Mouse (Mus musculus) midbrain, embryonic 11.5 days (tissue): ENCODE data around the gene Gzmg. TPM values are rescaled to one million over a fixed set of nuclear protein-coding genes. Genes with fewer than 3 reads are reported as not detected.
A peak's percentile ranks its signal among the peaks of the same experiment; 100 is the strongest.
"Not testable (repeated sequence)": the region's sequence is repeated elsewhere in the genome, so short reads cannot be mapped to it uniquely, and the experiment has no call there.

Experiments
- ATAC-seq: fragments of 200-750 bp; cut with Nextera tagmentation; 2 replicates; pipeline ENCODE4 v1.8.0; 2017; ENCODE audit warnings: moderate TSS enrichment, moderate library complexity; ENCODE audit not compliant: low FRiP score
- DNase-seq: peaks from one replicate; pipeline ENCODE4 v3.0.0; 2015; ENCODE audit warnings: low spot score; ENCODE audit errors: missing footprints
- H3K27ac ChIP-seq: fragments of 300-500 bp; sonication (generic); 2 replicates; pipeline ENCODE4 v1.5.1; 2014; ENCODE audit warnings: low read depth, low read length
- H3K27me3 ChIP-seq: fragments of 300-500 bp; sonication (generic); 2 replicates; pipeline ENCODE4 v1.6.1; 2014; ENCODE audit warnings: mild to moderate bottlenecking, low read length, moderate library complexity, mixed read lengths; ENCODE audit not compliant: control insufficient read depth, insufficient read depth
- H3K36me3 ChIP-seq: fragments of 300-500 bp; sonication (generic); 2 replicates; pipeline ENCODE4 v1.6.1; 2014; ENCODE audit warnings: mild to moderate bottlenecking, low read length, moderate library complexity, mixed read lengths; ENCODE audit not compliant: control insufficient read depth, insufficient read depth
- H3K4me1 ChIP-seq: fragments of 300-500 bp; sonication (generic); 2 replicates; pipeline ENCODE4 v1.6.1; 2014; ENCODE audit warnings: low read length; ENCODE audit not compliant: control insufficient read depth, insufficient read depth
- H3K4me2 ChIP-seq: fragments of 300-500 bp; sonication (generic); 2 replicates; pipeline ENCODE4 v1.6.1; 2014; ENCODE audit warnings: mild to moderate bottlenecking, moderate library complexity
- H3K4me3 ChIP-seq: fragments of 300-500 bp; sonication (generic); 2 replicates; pipeline ENCODE4 v1.5.1; 2014; ENCODE audit warnings: low read depth, low read length
- H3K9ac ChIP-seq: fragments of 300-500 bp; sonication (generic); 2 replicates; pipeline ENCODE4 v1.6.1; 2014; ENCODE audit warnings: low read length
- H3K9me3 ChIP-seq: fragments of 300-500 bp; sonication (generic); 2 replicates; pipeline ENCODE4 v1.6.1; 2016; ENCODE audit warnings: low read length; ENCODE audit not compliant: control insufficient read depth
- WGBS: fragments of 180-500 bp; shearing (Covaris S2); extraction: QIAGEN DNeasy Blood & Tissue Kit; methylation state at CpG from one replicate; pipeline ENCODE4 v1.1.7; 2014; 5-methylcytosine and 5-hydroxymethylcytosine counted together
- polyA plus RNA-seq: library from polyadenylated mRNA; unstranded; fragments of >200 nt; fragmentation: Nextera tagmentation; extraction: Ambion mirVana; gene quantifications from 2 replicates; pipeline ENCODE4 v1.2.1, GENCODE M21; 2014

The Gzmg gene
- polyA plus RNA-seq = not detected in 2 replicates

GRCm38 (mm10) chr14:56159479-56159878, at the start of gene Gzmg:
TSS of gene Gzmg (minus strand) at chr14:56159579.
- H3K4me2 ChIP-seq, H3K4me1 ChIP-seq, DNase-seq, H3K36me3 ChIP-seq, H3K27me3 ChIP-seq, H3K9me3 ChIP-seq, ATAC-seq, H3K9ac ChIP-seq, H3K4me3 ChIP-seq, H3K27ac ChIP-seq: not testable (repeated sequence)
- 87% methylated on average over 2 of the region's 2 CpGs for WGBS

DNA sequence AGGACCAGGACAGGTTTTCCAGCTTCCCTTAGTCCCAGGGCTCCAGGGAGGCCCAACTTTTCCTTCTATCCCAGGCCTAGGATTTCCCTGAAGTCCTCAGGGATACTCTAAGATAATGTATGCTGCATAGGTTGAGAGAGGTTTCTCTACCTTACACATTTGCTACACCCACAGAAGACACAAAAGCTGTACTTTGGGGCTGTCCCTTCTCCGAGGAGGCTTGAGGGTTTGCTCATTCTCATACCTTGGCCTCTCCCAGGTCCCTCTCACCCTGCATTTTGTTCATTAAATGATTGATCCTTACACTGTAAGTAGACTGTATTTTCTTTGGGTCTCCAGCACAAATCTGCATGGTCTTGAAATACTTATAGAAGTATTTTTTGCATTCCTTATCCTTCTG, 46.2 kb upstream of the Gzmg start:
- H3K27ac ChIP-seq = no peak overlapping the region
- ATAC-seq (no peak), DNase-seq (no peak)
- H3K4me1 ChIP-seq = no peaks in the 10 kb centered on the region
- H3K36me3 ChIP-seq = no peaks in the 10 kb centered on the region
- H3K4me3 ChIP-seq = no peak overlapping the region
- H3K27me3 ChIP-seq = no peaks in the 10 kb centered on the region
- no peak overlapping the region for H3K9ac ChIP-seq
- no peaks in the 10 kb centered on the region for H3K9me3 ChIP-seq
- WGBS = 84% methylated on average over 1 of the region's 1 CpGs
- no peak overlapping the region for H3K4me2 ChIP-seq

DNA sequence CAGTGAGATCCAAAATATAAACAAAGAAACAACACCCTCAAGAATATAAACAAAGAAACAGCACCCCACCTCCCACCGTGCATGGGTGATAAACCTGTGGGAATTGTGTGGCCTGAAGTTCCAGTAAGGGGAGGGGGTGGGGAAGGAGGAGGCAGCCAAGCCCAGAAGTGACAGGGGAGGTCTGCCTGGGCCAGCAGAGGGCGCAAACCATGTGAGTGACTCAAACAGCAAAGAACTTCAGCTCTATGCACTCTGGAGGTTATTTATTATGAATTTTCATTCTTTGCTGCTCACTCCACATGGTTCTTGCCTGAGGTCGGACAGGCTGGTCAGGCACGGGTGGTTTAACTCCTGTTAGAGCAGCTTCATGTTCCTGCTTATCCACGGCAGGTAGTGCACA, 45.6 kb upstream of the Gzmg start:
- H3K9me3 ChIP-seq, H3K4me2 ChIP-seq, H3K27me3 ChIP-seq, H3K4me3 ChIP-seq, ATAC-seq, H3K27ac ChIP-seq, H3K36me3 ChIP-seq, H3K9ac ChIP-seq, H3K4me1 ChIP-seq: not testable (repeated sequence)
- WGBS = 32% methylated on average over 5 of the region's 5 CpGs
- peak; percentile 91 for DNase-seq

- Histone ChIP-seq H3K4me3 (no peak overlapping the region), H3K4me1 (no peaks in the 10 kb centered on the region), H3K36me3 (no peaks in the 10 kb centered on the region), H3K4me2 (no peak overlapping the region), H3K27me3 (no peaks in the 10 kb centered on the region), H3K9me3 (no peaks in the 10 kb centered on the region), H3K9ac (no peak overlapping the region), H3K27ac (no peak overlapping the region)
- ATAC-seq = no peak
- peak; percentile 94 for DNase-seq
- 23% methylated on average over 2 of the region's 2 CpGs for WGBS
Measured at GRCm38 (mm10) chr14:56203975-56204374, 44.6 kb upstream of the Gzmg start.

DNA sequence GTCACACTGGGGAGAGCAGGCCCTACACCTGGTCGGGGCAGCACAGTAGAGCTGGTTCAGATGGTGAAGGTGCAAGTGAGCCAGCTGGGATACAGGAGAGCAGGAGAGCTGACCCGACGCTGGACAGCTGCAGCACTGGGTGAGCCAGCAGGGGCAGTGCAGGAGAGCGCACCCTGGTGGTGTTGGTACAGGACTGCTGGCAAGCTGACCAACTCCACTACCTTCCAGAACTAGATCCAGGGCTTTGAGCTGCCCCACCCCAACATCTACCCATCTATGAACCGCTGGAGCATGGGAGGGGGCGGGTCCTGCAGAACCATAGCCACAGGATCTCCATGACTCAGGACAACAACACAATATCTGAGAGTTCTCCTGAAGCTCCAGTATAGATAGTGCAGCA, 27.6 kb upstream of the Gzmg start:
- H3K9ac ChIP-seq = no peak overlapping the region
- H3K27me3 ChIP-seq = no peaks in the 10 kb centered on the region
- no peak for ATAC-seq
- H3K9me3 ChIP-seq = no peaks in the 10 kb centered on the region
- H3K36me3 ChIP-seq = no peaks in the 10 kb centered on the region
- H3K4me1 ChIP-seq = no peaks in the 10 kb centered on the region
- DNase-seq = no peak
- no peak overlapping the region for H3K27ac ChIP-seq
- H3K4me2 ChIP-seq = no peak overlapping the region
- WGBS = 59% methylated on average over 6 of the region's 6 CpGs
- no peak overlapping the region for H3K4me3 ChIP-seq

DNA sequence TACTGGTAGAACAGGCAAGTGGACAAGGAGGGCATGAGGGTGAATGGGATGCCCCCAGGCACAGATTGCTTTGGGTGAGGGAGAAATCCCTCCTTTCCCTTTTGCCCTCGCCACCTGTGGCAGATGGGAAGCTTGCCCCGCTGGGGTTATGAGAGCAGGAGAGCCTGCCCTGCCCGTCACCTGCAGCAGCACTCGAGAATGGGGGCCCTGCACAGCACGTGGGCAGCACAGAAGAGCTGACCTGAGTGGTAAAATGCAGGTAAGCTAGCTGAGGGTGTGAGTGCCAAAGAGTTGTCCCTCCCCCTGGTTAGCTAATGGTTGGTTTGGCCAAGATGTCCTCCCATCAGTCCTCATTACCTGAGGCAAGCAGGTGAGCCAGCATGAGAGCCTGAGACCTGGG, 27.1 kb upstream of the Gzmg start:
- 79% methylated on average over 5 of the region's 5 CpGs for WGBS
- no peak overlapping the region for H3K4me2 ChIP-seq

DNA sequence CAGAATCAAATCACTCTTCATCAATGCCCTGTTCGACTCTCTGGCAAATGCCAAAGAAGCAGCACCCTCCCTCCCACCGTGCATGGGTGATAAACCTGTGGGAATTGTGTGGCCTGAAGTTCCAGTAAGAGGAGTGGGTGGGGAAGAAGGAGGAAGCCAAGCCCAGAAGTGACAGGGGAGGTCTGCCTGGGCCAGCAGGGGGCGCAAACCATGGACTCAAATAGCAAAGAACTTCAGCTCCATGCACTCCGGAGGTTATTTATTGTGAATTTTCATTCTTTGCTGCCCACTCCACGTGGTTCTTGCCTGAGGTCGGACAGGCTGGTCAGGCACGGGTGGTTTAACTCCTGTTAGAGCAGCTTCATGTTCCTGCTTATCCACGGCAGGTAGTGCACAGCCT, 18.3 kb upstream of the Gzmg start:
- not testable (repeated sequence) for H3K4me2 ChIP-seq, H3K4me3 ChIP-seq, ATAC-seq, H3K9me3 ChIP-seq, H3K4me1 ChIP-seq, H3K36me3 ChIP-seq, H3K27me3 ChIP-seq, H3K9ac ChIP-seq, H3K27ac ChIP-seq
- DNase-seq = peak; percentile 92
- WGBS = 39% methylated on average over 8 of the region's 8 CpGs

More for the DNA sequence above, 27.1 kb upstream of the Gzmg start:
- DNase-seq = no peak
- no peak overlapping the region for H3K9ac ChIP-seq
- no peaks in the 10 kb centered on the region for H3K4me1 ChIP-seq
- ATAC-seq = no peak
- no peaks in the 10 kb centered on the region for H3K9me3 ChIP-seq
- no peaks in the 10 kb centered on the region for H3K36me3 ChIP-seq
- no peak overlapping the region for H3K4me3 ChIP-seq
- no peak overlapping the region for H3K27ac ChIP-seq
- no peaks in the 10 kb centered on the region for H3K27me3 ChIP-seq

GRCm38 (mm10) chr14:56174499-56174898, 15.1 kb upstream of the Gzmg start, which contains the start of gene Gzmn:
TSS of gene Gzmn (minus strand) at chr14:56174599.
- Histone ChIP-seq H3K27me3 (no peaks in the 10 kb centered on the region), H3K27ac (no peak within 1 kb of the TSS), H3K4me1 (no peaks in the 10 kb centered on the region), H3K4me2 (no peak within 1 kb of the TSS), H3K4me3 (no peak within 1 kb of the TSS), H3K9ac (no peak within 1 kb of the TSS), H3K9me3 (no peaks in the 10 kb centered on the region), H3K36me3 (no peaks in the 10 kb centered on the region)
- WGBS = 88% methylated on average over 5 of the region's 5 CpGs
- ATAC-seq (no peak), DNase-seq (no peak)

GRCm38 (mm10) chr14:56173396-56173795, 14.0 kb upstream of the Gzmg start:
- H3K27me3 ChIP-seq = no peaks in the 10 kb centered on the region
- ATAC-seq = no peak
- H3K9me3 ChIP-seq = no peaks in the 10 kb centered on the region

DNA sequence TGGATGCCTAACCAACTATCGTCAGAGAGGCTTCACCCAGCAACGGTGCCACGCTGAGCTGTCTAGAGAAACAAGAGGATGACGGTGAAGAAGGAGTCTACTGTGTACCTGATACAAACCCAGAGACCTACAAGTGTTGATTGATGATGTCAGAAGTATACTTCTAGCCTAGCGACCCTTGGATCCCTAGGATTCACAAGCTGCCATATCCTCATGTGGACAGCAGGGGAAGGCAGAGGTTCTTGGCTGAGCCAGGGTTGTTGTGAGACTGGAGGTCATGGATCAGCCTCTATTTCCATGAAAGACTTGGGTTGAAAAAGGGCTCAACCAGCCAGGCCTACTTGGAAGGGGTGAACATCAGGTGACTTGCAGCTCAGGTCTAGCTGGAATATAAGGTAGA, 13.4 kb upstream of the Gzmg start:
- no peaks in the 10 kb centered on the region for H3K4me1 ChIP-seq
- H3K27ac ChIP-seq = no peak overlapping the region
- no peaks in the 10 kb centered on the region for H3K9me3 ChIP-seq
- H3K4me3 ChIP-seq = no peak overlapping the region
- no peak for DNase-seq
- no peaks in the 10 kb centered on the region for H3K36me3 ChIP-seq
- no peaks in the 10 kb centered on the region for H3K27me3 ChIP-seq
- H3K4me2 ChIP-seq = no peak overlapping the region
- 92% methylated on average over 5 of the region's 5 CpGs for WGBS
- no peak overlapping the region for H3K9ac ChIP-seq
- ATAC-seq = no peak

More at GRCm38 (mm10) chr14:56173396-56173795, 14.0 kb upstream of the Gzmg start:
- WGBS = 93% methylated on average over 6 of the region's 6 CpGs
- Histone ChIP-seq H3K4me2 (no peak overlapping the region), H3K4me1 (no peaks in the 10 kb centered on the region), H3K4me3 (no peak overlapping the region), H3K27ac (no peak overlapping the region), H3K9ac (no peak overlapping the region), H3K36me3 (no peaks in the 10 kb centered on the region)
- no peak for DNase-seq
